Mouse (Mus musculus) ES-Bruce4 (cell line): ENCODE data around the gene Cubn.

Experiments used
- CTCF ChIP-seq: IDR thresholded peaks from one replicate; pipeline ENCODE4 v1.8.1; 2011; ENCODE audit warnings: low read depth, low read length
- POLR2A ChIP-seq: IDR thresholded peaks from one replicate; pipeline ENCODE4 v1.8.1; 2011; ENCODE audit warnings: low read length; ENCODE audit not compliant: insufficient read depth

GRCm38 (mm10) chr2:13352775-13353174 is 138.8 kb downstream of the Cubn start:
- no peak for TF ChIP-seq CTCF
- TF ChIP-seq POLR2A = no peak
